Mouse (Mus musculus) small intestine, adult 2 months (tissue): Measurements from ENCODE around the gene Dmbt1.

Experiments used
- CTCF ChIP-seq: fragments of 200-500 bp; IDR thresholded peaks from 2 replicates; pipeline ENCODE4 v1.5.1; 2012; ENCODE audit warnings: low read depth, mild to moderate bottlenecking, control low read depth, inconsistent platforms, low read length, moderate library complexity, mixed read lengths; ENCODE audit not compliant: insufficient replicate concordance, insufficient read length; ENCODE audit errors: extremely low read depth
- POLR2A ChIP-seq: fragments of 200-500 bp; IDR thresholded peaks from 2 replicates; pipeline ENCODE4 v1.6.1; 2012; ENCODE audit warnings: low read depth, mild to moderate bottlenecking, control low read depth, inconsistent platforms, low read length, moderate library complexity

DNA sequence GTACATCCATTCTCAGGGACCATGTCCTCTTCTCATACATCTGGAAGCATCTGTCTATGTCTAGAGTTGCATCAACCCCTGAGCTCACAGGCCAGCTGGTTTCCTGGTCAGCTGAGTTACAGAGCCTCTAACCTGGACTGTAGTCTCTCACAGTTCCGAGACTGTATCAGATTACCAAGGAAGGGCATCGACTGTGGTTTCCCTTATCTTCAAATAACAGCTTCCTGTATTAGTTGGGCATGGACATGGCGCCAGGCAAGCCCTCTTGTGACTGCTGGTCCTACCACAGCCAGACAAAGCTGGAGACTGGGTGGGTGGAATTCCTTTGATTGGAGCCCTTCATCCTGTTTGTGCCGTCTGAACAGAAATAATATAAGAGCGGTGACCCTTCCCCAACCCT, 121.2 kb downstream of the Dmbt1 start:
- TF ChIP-seq CTCF (no peak), POLR2A (no peak)
